Mouse (Mus musculus) CD4-positive helper T cell, adult 2 months (primary cell): ENCODE data around the gene Tax1bp3.
A peak's percentile ranks its signal among the peaks of the same experiment; 100 is the strongest.

Experiments used
- DNase-seq: peaks from one replicate; pipeline ENCODE4 v3.0.0-alpha.2; 2012; ENCODE audit warnings: low read depth, missing footprints, low spot score

Tax1bp3 gene

DNA sequence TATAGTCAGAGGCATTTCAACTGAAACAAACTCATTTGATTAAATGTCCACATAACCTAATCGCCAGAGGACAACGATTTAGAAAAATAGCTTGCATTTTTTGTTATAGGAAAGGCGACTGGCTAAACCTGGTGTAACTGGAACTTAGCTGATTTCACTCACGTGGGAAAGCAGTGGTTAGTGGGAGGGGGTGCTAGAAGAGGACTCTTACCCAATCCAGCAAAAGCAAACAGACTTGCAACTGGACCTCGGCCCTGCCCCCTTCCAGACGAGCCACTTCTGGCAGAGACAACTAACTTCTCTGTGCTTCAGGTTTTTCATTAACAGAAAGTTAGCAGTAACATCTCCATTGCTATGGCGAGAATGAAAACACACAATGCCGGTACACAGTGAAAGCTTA is 1.3 kb upstream of the Tax1bp3 start:
- DNase-seq: no peak

DNA sequence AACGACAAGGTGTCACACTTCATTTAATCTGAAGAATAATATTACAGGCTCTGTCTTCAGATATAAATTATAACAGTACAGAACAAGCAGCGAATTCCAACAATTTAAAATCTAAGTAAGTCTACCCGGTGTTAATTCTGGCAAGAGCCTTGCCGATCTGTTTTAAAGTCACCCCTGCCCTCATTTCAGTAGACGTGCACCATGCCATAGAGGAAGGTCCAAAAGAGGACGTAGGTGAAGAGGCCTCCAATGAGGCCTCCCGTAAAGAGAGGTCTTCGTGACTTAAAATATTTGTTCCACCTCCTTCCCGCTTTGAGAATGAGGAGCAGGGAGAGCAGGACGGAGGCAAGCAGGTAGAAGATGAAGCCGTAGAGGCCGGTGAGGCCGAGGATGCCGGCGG is 697 bp upstream of the Tax1bp3 start:
- DNase-seq: no peak

DNA sequence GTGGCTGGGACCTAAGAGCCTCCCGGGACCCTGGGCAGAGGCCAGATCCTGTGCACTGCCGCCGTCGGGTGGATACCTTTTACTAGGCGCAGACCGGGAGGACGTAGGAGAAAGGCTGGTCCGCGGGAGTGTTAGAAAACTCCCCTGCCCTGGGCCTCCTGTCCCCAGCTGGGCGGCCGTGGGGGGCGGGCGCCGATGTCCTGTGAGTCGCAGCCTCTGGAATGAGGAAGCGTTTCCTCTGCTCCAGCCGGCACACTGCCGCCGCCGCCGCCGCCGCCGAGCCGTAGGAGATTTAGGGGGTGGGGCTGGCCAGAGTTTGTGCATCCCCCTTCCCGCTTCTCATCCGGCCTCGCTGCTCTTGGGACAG is 609 bp downstream of the Tax1bp3 start:
- DNase-seq: peak; percentile 58

DNA sequence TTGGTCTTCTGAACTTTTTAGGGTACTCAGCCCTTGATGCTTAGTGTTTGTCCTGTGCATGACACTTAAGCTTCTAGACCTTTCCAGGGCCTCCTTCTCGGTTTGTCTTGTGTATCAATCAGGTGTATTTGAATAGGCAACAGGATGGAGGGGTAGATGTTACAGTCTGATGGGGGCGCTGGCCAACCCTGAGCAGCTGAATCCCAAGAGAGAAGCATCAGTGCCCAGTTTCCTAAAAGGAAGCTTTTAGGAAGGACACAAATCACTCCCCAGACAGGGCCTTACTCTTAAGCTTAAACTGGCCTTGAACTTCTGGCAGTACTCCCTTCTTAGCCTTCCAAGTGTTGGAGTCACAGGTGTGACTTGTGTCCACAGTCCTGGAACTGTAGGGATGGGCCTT is 1.0 kb downstream of the Tax1bp3 start:
- no peak for DNase-seq

DNA sequence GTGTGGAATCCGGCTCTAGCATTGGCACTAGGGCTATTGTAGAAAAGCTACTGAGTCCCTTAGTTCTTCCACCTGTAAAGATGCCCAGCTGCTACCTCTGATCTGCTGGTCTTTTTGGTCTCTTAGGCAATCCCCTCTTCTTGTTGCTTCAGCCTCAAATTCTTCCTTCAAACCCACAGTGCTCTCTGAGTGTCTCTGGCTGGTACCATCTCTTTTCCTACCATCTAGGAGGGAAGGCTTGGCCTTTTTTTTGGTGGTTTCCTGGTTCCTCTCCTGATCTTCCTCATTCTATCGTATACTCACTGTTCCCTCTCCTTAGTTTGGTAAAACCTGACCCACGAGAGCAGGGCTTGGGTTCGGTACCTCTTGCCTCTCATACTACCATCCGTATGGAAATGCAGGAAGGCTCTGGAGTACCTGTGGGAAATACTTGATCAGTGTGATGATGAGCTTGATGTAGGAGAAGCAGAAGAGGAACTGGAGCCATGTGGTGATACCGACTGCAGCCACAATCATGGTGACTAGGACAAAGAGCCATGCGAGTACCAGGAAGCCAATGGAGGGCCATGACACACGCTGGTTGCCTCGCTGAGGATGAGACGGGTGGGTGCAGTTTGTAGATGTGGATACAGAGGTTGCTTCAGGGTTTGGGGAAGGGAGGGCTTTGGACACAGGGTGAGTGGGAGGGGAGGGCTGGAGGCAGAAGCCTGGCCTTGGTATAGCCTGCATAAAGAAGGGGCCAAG is 9.2 kb downstream of the Tax1bp3 start:
- no peak for DNase-seq

DNA sequence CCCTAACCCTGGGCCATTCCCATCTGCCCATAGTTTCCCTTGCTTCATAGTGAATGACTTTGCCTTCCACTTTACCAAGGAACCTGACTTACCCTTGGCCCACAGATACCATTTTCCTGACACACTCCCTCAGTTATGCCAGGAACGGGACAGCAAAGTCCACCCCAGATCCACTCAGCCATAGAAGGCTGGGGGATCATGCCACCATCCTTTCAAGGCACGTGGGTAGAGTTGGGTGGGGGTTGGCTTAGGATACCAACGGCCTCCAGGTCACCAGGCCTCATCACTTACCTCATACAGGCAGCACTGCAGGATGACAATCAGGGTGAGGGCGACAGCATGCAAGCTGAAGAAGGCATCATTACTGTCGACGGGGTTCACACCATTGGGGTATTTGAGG is 10.3 kb downstream of the Tax1bp3 start:
- DNase-seq: no peak

DNA sequence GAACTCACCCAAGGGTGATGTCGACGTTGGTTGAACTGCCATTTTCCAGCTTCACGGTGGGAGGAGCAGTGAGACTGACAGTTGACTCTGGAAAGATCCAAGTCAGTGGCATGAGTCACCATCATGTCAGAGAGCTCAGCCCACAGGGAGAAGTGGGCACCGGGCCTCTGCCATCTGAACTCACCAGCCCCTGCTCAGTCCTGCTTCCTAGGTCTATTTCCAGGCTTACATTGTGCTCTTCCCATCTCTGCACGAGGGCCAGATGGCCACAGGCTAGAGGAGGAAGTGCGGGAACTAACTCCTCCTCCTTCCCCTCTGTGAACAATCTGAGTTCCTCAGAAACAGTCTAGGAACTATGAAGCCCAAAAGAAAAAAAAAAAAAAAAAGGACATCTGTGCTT is 16.2 kb downstream of the Tax1bp3 start:
- DNase-seq: no peak

DNA sequence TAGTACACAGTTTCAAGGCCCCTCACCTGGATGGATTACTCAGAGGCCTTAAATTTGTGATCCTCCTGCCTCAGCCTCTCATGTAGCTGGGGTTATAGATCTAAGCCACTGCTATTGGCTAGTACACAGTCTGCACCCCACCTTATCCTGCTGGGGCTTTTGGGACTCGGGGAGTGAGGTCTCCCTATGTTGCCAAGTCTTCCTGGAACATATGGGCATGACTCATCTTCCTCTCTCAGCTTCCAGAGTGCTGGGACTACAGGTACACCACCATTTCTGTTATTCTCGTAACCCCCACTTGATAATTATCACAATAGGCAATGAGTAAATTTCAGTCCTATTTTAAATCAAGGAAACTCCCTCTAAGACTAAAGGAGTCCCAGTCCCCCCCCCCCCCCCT is 17.6 kb downstream of the Tax1bp3 start:
- DNase-seq: no peak

DNA sequence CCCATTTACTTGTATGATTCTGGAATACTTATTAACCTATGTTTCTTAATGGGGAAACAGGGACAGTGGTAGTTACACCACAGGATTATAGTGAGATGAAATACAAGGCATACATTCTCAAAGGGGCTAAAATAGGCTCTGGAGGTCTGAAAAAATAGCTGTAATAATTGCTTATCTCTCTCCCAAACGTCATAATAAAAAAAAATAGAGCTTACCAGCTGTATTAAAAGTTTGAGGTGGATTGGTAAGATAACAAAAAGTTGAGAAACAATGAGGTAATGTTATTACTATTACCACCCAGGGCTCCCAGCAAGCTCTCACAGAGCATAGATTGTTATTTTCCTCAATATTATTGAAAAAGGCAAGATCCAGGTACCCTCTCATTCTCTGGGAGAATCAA is 21.3 kb downstream of the Tax1bp3 start:
- DNase-seq: no peak

DNA sequence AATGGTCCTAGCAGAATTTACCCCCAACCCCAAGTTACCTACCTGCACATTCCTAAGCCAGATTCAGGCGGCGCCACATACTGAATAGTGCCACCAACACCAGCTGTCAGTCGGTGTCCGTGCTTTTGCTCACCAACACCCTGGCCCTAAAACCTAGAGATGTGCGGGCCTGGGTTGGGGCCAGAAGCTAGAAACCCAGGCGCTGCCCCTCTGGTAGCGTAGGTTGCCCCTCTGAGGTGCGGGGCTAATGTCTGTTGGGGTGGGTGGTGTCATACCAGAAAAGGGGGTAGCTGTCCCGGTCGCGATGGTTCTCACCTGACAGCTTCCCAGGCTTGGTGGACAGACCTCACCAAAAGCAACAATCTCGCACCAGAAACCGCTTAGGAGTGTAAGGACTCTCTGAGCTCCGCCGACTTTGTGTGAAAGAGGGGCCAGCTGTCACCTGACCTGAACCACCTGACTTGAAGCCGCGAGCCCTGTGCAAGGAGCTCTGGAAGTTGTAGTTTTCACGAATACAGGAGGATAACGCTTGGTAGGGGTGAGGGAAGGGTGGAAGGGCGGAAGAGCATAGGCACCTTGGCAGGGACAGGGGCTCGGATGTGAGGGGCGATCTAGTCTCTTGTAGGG is 21.8 kb downstream of the Tax1bp3 start, which contains the start of gene Ctns:
TSS of gene Ctns (minus strand) at position 440 of the 627 bp plus-strand sequence.
- DNase-seq: peak; percentile 91

DNA sequence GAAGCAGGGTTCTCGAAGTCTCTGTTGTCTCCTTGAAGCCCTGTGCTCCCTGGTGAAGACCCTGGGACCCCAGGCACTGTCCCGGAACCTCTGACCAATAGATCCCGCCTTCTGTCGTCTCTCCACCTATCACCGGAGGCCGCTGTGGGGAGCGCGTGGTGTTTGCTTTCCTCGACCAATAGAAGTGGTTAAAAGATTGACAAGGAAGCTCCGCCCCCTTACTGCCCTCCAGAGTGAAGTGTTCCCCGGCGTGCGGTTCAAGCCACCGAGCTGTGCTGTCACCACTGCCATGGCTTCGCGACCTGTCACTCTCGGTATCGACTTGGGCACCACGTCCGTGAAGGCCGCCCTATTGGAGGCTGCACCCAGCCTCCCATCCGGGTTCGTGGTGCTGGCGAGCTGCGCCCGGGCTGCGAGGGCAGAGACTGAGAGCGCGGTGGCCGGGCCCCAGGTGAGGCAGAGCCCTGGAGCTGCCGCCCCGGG is 22.4 kb downstream of the Tax1bp3 start, which contains the start of gene Shpk:
TSS of gene Shpk (plus strand) at position 231 of the 483 bp plus-strand sequence.
- peak; percentile 95 for DNase-seq

DNA sequence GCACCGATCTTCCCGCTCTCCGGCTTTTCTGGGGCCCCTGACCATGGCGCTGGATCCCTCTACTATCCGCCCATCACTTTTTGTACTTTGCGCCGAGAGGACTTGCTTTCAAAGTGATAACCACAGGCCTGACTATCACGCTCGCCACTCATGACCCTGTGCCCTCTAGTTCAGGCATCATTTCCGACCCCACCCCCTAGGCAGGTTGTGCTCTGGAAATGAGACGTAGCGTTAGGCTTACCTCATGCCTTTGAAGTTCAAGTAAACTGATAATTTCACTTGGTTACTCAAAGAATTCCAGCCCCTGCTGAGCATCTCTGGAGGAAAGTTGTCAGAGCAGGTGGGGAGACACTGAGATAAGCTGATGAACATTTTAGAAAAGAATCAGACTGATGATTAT is 23.0 kb downstream of the Tax1bp3 start:
- peak; percentile 78 for DNase-seq

DNA sequence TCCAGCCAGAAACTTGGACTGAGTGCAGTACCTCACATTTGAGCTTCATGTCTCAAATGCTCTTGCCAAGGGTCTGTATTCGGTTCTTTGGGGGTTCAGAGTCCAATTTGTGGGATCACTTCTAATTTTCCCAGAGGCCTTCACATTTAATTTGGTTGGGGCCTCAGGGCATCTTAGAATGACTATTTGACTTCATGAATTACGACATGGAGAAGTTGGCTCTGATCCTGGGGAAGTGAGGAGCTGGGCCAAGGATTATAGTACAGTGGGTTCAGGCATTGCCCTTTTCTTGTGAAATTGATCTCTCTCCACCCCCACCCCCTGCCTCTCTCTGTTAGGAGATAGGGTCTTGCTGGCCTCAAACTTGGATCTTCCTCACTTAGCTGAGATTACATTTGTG is 24.1 kb downstream of the Tax1bp3 start:
- no peak for DNase-seq

DNA sequence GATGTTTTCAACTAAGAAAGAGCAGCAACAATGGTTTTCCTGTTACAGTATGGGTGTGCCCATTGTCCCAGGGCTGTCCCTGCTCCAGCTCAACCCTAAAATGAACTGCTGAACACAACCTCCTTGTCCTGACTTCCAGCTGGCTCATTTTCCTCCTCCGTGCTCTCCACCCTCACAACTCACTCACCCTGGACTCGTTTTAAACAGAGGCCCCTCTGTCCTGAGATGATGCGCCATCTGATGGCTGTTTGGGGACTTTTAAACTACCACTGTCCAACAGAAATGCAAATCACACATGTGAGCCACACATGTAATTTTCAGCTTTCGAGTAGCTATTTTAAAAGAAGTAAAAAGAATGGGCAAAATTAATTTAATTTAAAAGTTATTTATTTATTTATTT is 24.7 kb downstream of the Tax1bp3 start:
- no peak for DNase-seq

DNA sequence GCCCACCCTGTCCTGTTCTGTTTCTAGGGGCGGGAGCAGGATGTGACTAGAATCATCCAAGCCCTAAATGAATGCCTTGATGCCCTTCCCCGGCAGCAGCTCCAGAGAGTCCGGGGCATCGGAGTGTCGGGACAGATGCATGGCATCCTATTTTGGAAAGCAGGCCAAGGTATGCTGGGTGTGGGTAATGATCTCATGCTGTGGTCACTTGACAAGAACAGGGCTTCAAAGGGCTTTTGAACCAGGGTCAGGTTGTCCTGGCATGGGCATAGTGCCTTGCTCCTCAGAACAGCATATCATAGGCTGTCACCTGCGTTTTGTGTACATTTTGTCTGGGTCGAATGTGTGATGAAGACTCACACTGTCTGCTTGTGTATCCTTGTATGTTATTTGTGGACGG is 27.0 kb downstream of the Tax1bp3 start:
- no peak for DNase-seq

DNA sequence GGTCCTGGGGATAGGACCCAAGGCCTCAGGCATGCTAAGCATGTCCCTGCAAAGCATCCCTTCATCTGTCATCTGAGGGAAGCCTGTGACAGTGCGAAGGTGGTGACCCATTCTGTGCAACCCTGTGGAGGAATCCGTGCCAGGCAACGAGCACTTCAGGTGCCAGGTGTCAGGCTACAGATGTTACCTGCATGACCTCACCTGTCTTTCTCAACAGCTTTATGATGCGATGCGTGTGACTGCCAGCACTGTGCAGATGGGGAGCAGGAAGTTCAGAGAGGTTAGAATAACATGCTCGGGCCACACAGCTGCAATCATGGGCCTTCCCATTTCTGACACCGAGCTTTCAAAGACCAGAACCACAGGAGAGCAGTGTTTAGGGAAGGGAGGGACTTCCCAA is 28.3 kb downstream of the Tax1bp3 start:
- no peak for DNase-seq

DNA sequence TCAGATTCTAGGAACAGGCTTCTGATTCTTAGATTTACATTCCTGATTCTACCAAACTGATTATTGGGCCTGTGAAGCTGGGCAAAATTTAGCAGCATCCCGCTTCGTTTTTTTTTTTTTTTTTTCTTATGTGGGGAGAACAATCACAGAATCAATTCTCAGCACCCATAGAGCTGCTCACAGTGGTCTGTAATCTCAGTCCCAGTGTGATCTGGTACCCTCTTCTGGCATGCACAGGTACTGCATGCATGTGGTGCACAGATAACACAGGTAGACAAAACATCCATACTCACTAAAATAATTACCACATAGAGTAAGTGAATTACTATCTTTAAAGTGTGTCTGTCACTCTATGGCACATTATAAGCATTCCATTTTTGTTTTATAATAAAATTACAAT is 30.7 kb downstream of the Tax1bp3 start:
- DNase-seq: peak; percentile 31

DNA sequence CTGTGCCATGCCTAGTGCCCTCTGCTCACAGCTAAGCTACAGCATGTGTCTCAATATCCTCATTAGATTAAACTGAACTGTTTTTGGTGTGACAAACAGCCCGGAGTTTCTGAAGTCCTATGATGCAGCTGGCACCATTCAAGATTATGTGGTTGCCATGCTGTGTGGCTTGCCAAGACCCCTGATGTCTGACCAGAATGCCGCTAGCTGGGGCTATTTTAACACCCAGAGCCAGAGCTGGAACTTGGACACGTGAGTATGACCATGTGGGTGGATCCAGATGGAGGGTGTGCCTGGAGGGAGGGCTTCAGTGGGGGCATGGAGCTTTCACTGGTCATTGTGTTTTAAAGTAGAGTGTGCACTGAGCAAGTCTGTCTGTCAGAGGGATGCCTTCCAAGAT is 37.1 kb downstream of the Tax1bp3 start:
- DNase-seq: no peak

DNA sequence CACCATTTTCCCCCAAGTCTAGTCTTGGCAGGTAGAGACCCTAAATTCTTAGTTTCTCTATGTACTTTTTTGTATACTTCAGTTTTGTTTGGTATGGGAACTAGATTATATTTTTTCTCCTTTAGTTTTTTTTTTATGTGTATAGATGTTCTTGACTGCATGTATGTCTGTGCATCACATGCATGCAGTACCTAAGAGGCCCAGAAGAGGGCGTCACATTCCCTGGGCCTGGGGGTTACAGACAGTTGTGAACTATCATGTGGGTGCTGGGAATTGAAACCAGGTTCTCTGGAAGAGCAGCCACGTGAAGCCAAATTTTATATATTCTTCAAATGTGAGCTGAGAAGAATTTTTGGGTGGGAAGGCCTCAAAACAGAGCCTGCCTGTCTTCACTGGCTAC is 42.8 kb downstream of the Tax1bp3 start:
- no peak for DNase-seq

DNA sequence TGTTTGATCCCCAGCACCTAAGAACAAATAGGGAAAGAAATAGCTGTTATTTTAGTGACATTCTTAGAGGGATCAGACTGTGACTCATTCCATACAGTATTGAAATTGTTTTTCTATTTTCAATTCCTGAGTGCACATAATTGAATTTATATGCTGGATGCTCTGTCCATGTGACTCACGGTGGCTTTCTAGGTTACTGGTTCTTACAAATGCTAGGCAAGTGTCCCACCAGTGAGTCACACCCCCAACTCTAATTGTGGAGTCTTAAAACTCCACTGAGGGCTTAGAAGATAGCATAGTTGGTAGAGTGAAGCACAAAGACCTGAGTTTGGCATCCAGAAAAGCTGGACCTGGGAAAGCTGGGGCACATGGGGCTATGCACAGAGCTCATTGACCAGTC is 43.8 kb downstream of the Tax1bp3 start:
- DNase-seq: no peak

DNA sequence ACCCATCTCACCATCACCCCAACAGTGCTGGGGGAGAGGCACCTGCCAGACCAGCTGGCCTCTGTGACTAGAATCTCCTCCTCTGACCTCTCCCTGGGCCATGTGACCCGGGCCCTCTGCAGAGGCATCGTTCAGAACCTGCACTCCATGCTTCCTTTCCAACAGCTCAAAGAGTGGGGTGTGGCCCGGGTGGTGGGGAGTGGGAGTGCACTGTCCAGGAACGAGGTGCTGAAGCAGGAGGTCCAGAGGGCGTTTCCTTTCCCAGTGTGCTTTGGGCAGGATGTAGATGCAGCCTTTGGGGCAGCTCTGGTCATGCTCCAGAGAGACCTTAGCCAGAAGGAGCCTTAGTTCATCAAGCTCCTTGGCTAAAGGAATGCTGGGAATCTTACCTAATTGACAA is 46.0 kb downstream of the Tax1bp3 start:
- DNase-seq: no peak

DNA sequence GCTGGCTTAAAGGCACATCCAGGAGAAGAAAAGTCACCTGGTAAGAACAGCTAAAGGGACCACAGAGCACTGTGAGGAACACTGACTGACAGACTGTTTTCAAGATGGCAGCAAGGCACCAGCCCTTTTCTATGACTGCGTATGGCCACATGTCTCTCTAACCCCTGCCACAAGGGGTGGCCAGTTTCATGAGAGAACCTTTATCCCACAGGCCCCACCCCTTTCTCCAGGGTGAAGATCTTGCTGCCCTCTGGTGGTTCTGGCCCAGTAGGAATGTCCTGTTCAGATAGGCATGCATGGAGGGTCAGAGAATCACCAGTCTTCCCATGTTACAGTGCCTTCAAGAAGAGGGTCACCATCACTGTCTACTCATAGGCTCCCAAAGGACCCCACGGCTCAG is 47.1 kb downstream of the Tax1bp3 start:
- peak; percentile 14 for DNase-seq

DNA sequence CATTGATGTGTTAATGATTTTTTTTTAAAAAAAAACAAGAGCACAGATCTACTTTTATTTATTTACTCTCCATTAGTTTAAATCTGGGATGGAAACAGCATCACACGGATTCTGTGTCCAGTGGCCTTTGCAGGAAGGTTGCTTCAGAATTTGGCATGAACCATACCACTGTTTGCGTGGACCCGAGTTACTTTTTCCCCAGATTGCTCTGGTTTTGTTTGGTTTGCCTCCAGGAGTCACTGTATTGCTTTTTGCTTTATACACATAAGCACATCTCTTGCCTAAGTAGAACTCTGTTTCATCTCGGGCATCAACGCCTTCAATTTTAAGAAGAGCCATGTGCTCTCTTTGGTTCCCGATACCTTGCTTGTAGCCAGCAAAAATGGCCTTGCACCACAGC is 49.0 kb downstream of the Tax1bp3 start:
- DNase-seq: no peak
